Mouse (Mus musculus) left cerebral cortex, adult 11 months (tissue): ENCODE data around the gene Laptm5.

Experiments
- DNase-seq: peaks from one replicate; pipeline ENCODE4 v3.0.0; 2022; ENCODE audit warnings: low spot score

Gene Laptm5

DNA sequence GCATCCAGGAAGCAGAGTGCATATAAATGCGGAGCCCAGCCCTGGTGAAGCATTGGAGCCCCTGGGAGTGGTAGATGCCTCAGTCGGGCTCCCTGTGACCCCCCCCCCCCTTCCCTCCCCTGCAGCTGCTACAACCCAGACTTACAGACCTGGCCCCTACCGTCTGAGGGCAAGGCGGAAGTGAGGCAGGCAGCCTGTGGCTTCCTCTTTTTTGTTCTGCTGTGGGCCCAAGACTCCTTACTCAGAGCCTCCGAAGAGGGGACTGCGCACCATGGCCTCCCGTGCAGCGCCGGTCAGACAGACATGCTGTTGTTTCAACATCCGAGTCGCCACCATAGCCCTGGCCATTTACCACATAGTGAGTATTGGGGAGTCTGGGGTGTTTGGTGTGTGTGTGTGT is at the start of gene Laptm5:
TSS of gene Laptm5 (plus strand) at position 49 of the 400 bp plus-strand sequence.
- DNase-seq = no peak

- DNase-seq = no peak
These were observed 47.5 kb upstream of the Laptm5 start for GRCm38 (mm10) chr4:130865460-130865859.

DNA sequence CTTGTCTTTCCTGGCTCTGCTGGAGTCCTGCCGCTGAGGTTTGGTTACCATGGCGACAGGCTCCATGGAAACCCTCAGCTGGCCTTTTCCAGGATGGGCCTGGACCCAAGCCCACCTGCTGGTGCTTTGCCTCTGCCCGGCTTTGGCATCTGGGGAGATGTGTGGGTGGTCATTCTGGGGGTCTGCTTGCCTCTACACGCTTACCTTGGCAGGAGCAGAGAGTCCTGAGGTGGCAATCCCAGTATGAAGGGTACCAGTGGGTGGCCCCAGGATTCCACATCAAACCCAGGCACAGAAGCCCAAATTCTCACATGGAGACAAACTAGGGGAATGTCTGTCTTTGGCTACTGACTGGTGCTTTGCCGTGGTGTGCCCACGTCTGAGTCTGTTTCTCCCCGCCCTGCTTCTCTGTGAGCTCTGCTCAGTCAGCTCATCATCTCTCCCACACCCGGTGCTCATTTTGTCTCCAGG is 47.0 kb upstream of the Laptm5 start:
- peak; percentile 74 for DNase-seq

GRCm38 (mm10) chr4:130867940-130868339 is 45.0 kb upstream of the Laptm5 start:
- no peak for DNase-seq

DNA sequence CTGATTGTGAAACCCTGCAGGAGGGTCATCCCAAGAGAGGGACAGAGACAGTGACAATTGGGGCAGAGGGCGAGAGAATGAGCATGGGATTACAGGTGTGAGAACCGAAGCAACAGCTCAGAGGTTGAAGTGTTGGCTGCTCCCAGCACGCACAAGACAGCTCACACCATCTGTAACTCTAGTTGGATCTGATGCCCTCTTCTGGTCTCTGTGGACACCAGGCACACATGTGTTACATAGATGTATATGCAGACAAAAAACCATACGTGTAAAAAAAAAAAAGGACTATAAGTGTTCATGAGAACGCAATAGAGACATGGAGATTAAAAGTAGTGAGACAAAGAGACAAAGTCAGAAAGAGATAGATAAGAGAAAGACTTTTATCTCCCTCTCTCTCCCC is 44.1 kb upstream of the Laptm5 start:
- DNase-seq = no peak

DNA sequence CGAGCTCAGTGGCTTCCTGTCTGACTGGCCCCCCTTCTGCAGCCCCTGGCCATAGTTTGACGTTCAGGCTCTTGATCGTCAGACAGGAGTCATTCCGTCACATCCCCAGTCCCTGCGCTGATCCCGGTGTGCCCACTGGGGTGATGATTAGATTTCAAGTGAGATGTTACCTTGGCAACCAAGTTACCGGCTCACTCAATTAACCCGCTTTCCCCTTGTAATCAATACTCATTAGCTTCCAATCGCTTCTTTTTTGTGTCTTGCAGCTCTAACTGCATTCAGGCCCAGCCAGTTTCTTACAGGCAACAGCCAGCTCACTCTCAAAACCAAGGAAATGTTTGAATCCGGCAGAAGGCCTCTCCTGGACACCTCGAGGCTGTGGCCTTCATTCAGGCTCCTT is 40.5 kb upstream of the Laptm5 start:
- DNase-seq = no peak

DNA sequence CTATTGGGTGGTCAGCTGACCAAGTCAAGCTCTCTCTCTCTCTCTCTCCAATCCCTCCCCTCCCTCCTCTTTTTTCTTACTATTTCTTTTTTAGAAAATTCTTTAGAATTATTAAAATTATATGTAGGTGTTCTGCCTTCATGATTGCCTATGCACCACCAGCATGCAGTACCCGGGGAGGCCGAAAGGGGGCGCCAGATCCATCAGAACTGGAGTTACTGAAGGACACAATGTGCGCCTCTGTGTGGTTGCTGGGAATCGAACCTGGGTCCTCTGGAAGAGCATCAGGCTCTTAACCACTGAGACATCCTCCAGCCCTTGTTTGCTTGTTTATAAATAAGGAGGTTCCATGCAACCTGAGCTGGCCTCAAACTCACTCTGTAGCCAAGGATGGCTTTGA is 39.5 kb upstream of the Laptm5 start:
- DNase-seq = no peak

GRCm38 (mm10) chr4:130874601-130875000 is 38.3 kb upstream of the Laptm5 start:
- no peak for DNase-seq

GRCm38 (mm10) chr4:130876016-130876726 is 36.8 kb upstream of the Laptm5 start:
- DNase-seq = no peak

- peak; percentile 83 for DNase-seq
These were observed 34.5 kb upstream of the Laptm5 start for GRCm38 (mm10) chr4:130878273-130879047.

DNA sequence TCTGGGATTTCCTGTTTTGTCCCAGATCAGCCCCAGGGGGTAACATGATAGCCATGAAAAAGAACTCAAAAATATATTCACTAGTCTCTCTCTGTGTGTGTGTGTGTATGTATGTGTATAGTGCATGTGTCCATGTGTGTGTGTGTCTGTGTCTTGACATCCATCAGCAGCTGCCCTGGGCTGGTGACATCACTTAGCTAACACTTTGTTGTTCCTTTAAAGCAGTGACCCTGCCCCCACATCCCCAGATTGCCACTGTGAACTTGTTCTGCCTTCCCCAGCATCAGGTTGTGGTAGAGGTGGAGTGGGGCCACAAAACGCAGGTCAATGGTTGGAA is 33.9 kb upstream of the Laptm5 start:
- no peak for DNase-seq

DNA sequence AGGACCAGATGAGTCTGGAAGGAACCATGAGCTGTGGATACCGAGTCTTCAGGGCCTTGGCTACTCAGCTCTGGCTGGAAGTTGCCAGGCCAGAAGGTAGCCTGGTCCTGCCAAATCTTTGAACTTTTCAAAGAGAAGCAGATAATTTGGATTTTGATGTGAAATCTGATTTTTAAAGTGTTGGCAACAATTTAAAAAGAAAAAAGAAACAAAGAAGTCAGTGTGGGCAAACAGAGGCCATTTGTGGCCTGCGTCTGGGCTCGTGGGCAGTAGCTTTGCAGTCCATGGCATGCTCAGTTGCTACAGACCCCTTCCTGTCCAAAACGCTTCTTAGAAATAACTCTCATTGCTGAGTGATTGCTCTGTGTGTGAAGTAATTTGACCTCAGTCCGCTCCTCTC is 31.6 kb upstream of the Laptm5 start:
- no peak for DNase-seq

- no peak for DNase-seq
These were observed 30.2 kb upstream of the Laptm5 start for GRCm38 (mm10) chr4:130882762-130883161.

DNA sequence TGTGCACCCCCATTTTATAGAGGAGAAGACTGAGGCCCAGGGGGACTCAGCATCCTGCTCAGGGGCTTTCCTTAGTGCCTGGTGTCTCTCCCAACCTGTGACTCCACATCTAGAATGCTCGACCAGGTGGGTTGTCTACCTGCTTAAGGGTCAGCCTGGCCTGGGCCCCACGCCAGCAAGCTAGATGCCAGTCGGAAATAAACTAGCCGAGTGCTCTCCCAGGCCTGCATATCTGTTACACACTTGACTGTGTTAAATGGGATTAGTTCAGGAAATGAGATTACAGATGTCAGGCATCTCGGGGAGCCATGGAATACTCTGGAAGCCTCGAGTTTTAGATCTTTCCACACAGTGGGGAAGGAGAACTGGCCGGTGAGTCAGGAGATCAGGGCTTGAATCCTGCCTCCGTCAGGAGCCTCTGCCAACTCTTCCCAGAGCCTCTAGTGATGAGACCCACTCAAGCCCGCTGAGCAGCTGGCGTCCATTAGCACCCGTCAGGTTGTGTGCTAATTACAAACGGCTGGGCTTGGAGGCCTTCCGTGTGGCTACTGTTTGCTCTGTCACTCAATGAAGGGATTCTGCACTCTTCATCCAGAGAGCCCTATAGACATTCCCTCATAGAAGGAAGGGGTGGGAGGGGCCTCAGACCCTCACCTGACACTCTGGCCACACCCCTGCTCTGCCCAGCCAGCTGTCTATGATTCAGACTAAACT is 28.9 kb upstream of the Laptm5 start:
- no peak for DNase-seq

DNA sequence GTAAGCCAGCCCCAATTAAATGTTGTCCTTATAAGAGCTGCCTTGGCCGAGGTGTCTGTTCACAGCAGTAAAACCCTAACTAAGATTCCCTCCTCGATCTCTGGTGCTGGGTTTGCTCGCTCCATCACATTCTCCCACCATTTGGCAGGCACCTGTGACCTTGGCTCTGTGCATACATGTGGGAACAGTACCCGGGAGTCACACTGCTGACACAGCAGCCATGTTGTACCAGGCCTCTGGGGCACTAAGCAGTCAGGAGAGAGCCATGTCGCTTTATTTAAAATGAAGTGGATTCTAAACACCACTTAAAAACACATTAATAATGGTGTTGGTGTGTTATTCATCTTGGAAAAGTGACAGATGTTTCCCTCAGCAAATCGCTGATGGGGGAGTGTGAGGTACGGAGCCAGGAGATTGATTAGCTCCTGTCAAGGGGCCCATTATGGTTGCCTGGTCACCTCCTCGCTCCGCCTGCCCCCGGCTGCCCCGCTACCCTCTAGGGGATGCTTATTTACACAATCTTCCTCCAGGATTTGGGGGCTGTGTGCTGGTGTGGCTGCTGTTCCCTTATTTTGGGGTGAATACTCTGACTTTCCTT is 25.7 kb upstream of the Laptm5 start:
- no peak for DNase-seq

GRCm38 (mm10) chr4:130889777-130890510 is 23.0 kb upstream of the Laptm5 start:
- DNase-seq = no peak

GRCm38 (mm10) chr4:130890511-130890840 is 22.4 kb upstream of the Laptm5 start:
- DNase-seq = no peak

DNA sequence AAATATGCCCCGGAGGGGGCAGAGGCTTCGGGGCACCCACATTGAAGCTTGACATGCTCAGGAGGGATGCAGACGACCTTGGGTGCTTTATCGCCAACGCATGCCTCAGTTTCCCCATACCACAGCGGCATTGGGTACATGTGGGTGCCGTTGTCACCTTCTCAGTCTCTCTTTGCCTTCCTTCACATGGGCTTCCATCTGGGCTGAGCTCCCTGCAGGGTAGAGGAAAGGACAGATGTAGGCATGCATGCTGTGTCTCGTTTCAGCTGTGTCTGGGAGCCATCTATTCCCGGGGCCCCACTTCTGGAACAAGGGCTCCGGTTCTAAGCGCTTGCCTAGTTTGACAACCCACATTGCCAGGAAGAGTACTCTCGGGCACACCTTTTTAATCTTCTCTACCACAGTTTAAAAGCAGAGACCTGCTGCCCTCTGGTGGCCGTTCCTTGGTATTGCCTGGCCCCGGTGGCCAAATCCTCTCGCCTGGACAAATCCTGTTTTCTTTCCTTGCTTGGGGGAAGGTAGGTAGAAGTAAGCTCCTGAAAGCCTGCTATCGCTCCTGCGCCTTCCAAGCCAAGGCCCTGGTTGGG is 20.8 kb upstream of the Laptm5 start:
- peak; percentile 73 for DNase-seq

GRCm38 (mm10) chr4:130893688-130894087 is 19.2 kb upstream of the Laptm5 start:
- DNase-seq = no peak

DNA sequence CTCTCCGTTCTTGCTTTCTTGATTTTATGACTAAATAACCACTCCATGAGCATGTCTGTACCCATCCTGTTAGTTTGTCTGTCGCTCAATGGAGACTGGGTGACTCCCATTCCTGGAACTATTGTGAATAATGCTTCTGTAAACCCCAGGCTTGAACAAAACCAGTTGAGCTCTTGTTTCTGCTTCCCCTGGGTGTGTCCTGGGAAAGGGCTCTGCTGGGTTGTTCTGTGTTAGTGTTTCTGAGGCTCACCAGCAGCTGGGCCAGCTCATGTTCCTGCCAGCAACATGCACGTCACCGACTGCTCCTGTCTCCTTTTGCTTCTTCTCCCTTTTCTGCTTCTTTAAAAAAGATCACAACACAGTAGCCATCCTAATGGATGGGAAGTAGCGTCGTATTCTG is 17.2 kb upstream of the Laptm5 start:
- DNase-seq = no peak

- DNase-seq = no peak
These were observed 16.6 kb upstream of the Laptm5 start for GRCm38 (mm10) chr4:130896372-130896771.

GRCm38 (mm10) chr4:130899383-130899781 is 13.5 kb upstream of the Laptm5 start:
- DNase-seq = no peak
